Mouse (Mus musculus): ENCODE data around the gene Cadm1. TPM values are rescaled to one million over a fixed set of nuclear protein-coding genes. Genes with fewer than 3 reads are reported as not detected.

Cadm1 gene
- polyA plus RNA-seq, 1 experiment from 2014 or later: 101 TPM

GRCm38 (mm10) chr9:47587577-47588194 is 57.7 kb downstream of the Cadm1 start:
- no peak overlapping the region for H3K4me3 ChIP-seq
- no peaks in the 10 kb centered on the region for H3K9me3 ChIP-seq
- no peak overlapping the region for H3K27ac ChIP-seq
- H3K36me3 ChIP-seq (replicated peaks): no peaks in the 10 kb centered on the region
- WGBS: 56% methylated on average over 7 of the region's 7 CpGs
- H3K27me3 ChIP-seq (ENCODE audit: poor library complexity, severe bottlenecking): no peaks in the 10 kb centered on the region
- H3K4me1 ChIP-seq: peaks cover 44% of the 10 kb centered on the region
- no peak for DNase-seq (ENCODE audit: extremely low spot score, low spot score)

GRCm38 (mm10) chr9:47589832-47590231 is 59.9 kb downstream of the Cadm1 start:
- no peak for DNase-seq (ENCODE audit: extremely low spot score, low spot score)
- H3K36me3 ChIP-seq (replicated peaks): no peaks in the 10 kb centered on the region
- H3K27me3 ChIP-seq (ENCODE audit: poor library complexity, severe bottlenecking): no peaks in the 10 kb centered on the region
- H3K27ac ChIP-seq: no peak overlapping the region
- no peak overlapping the region for H3K4me3 ChIP-seq
- peaks cover 32% of the 10 kb centered on the region for H3K4me1 ChIP-seq
- no peaks in the 10 kb centered on the region for H3K9me3 ChIP-seq
- 90% methylated on average over 5 of the region's 5 CpGs for WGBS

DNA sequence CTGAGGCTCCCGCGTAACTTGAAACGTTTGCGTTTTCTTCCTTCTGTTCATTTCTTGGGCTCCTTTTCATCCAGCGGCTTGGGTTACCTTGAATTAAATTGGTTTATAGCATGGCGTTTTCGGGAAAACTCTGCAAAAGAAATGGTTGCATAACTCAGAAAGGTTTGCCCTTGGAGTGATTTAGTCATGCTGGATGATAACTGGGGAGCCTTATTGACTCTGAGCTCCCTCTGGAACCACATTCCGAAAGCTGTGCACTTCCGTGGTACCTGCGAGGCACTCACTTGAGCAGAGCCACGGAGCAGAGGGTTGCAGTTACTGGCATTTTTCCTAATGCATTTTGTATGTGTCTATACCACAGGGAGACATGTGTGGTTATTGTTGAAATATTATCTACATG is 71.6 kb downstream of the Cadm1 start:
- 81% methylated on average over 11 of the region's 11 CpGs for WGBS
- DNase-seq (ENCODE audit: extremely low spot score, low spot score): no peak
- peaks cover 39% of the 10 kb centered on the region for H3K4me1 ChIP-seq

GRCm38 (mm10) chr9:47603971-47604370 is 74.0 kb downstream of the Cadm1 start:
- 44% methylated on average over 4 of the region's 4 CpGs for WGBS
- no peaks in the 10 kb centered on the region for H3K9me3 ChIP-seq

More for the DNA sequence above, 71.6 kb downstream of the Cadm1 start:
- Histone ChIP-seq H3K4me3 (no peak overlapping the region), H3K36me3 (replicated peaks) (peaks cover 18% of the 10 kb centered on the region), H3K9me3 (no peaks in the 10 kb centered on the region), H3K27ac (no peak overlapping the region), H3K27me3 (ENCODE audit: poor library complexity, severe bottlenecking) (0 out of 2 replicates have a peak, but pooled peaks cover 6% of the 10 kb centered on the region)

GRCm38 (mm10) chr9:47605628-47606027 is 75.7 kb downstream of the Cadm1 start:
- no peak overlapping the region for H3K27ac ChIP-seq
- H3K9me3 ChIP-seq: no peaks in the 10 kb centered on the region
- H3K4me3 ChIP-seq: no peak overlapping the region
- no peaks in the 10 kb centered on the region for H3K36me3 ChIP-seq (replicated peaks)
- 96% methylated on average over 5 of the region's 5 CpGs for WGBS
- H3K4me1 ChIP-seq: peaks cover 42% of the 10 kb centered on the region
- DNase-seq (ENCODE audit: extremely low spot score, low spot score): no peak
- H3K27me3 ChIP-seq (ENCODE audit: poor library complexity, severe bottlenecking): 0 out of 2 replicates have a peak, but pooled peaks cover 6% of the 10 kb centered on the region

More at GRCm38 (mm10) chr9:47603971-47604370, 74.0 kb downstream of the Cadm1 start:
- no peak overlapping the region for H3K4me3 ChIP-seq
- 0 out of 2 replicates have a peak, but pooled peaks cover 6% of the 10 kb centered on the region for H3K27me3 ChIP-seq (ENCODE audit: poor library complexity, severe bottlenecking)
- no peak overlapping the region for H3K27ac ChIP-seq
- peaks cover 8% of the 10 kb centered on the region for H3K36me3 ChIP-seq (replicated peaks)
- H3K4me1 ChIP-seq: peaks cover 42% of the 10 kb centered on the region
- no peak for DNase-seq (ENCODE audit: extremely low spot score, low spot score)

DNA sequence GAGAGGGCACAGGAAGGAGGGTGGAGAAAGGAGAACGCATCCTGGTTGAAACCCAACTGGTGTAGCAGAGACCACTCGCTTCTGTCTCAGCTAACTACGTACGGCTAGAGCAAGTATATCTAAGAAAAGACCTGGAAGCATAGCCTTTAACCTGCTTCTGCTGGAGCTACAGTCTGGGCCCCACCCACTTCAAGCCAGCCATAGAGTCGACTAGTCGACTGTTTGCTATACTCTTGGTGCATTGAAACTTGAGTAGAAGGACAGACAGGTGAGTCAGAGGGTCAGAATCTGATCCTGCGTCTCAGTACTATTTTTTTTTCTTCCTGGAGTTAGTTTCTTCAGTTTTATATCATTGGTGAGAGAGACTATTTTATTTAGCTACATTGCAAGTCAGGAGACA is 78.5 kb downstream of the Cadm1 start:
- Histone ChIP-seq H3K4me1 (peaks cover 48% of the 10 kb centered on the region), H3K27me3 (ENCODE audit: poor library complexity, severe bottlenecking) (no peaks in the 10 kb centered on the region), H3K4me3 (no peak overlapping the region), H3K36me3 (replicated peaks) (no peaks in the 10 kb centered on the region), H3K27ac (no peak overlapping the region), H3K9me3 (no peaks in the 10 kb centered on the region)
- no peak for DNase-seq (ENCODE audit: extremely low spot score, low spot score)
- 75% methylated on average over 7 of the region's 7 CpGs for WGBS

DNA sequence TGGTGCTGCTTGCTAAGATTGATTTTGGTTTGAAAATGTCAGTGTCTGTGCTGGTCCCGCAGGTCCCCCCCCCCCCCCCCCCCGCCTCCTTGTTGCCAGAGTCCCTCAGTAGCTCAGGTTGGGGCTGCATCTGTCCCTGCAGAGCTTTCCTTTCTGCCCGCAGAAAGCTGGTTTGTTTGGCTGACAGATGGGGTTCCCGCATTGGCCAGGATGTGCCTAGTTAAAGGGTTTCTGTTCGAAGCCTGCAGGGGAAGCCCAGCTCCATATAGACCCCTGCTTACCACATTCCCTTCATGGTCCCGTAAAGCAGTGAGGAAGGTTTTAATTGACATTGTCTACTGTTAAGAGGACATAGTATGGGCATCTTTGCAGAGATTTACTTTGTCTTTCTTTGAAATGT is 78.9 kb downstream of the Cadm1 start:
- H3K9me3 ChIP-seq: no peaks in the 10 kb centered on the region
- H3K36me3 ChIP-seq (replicated peaks): no peaks in the 10 kb centered on the region
- H3K4me3 ChIP-seq: no peak overlapping the region
- no peaks in the 10 kb centered on the region for H3K27me3 ChIP-seq (ENCODE audit: poor library complexity, severe bottlenecking)
- H3K4me1 ChIP-seq: peaks cover 43% of the 10 kb centered on the region
- H3K27ac ChIP-seq: no peak overlapping the region
- DNase-seq (ENCODE audit: extremely low spot score, low spot score): no peak
- 57% methylated on average over 6 of the region's 6 CpGs for WGBS

DNA sequence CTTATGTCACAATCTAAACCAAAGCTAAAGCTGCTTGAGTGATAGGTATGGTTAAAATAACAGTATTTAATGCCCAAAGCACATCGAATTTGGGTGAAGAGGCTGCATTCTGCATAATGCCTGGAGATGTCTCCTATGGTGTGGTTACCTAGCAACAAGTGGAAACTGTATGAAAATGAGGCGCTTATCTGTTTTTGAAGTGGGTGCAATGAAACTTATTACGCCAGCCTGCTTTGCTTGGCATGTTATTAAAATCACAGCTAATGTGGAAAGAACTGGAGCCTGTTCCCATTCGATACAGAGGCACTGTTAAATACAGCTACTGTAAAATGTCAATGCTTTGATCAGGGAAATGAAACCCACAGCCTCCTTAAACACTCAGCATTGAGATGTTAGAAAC is 79.5 kb downstream of the Cadm1 start:
- DNase-seq (ENCODE audit: extremely low spot score, low spot score): no peak
- peaks cover 39% of the 10 kb centered on the region for H3K4me1 ChIP-seq
- WGBS: 84% methylated on average over 4 of the region's 4 CpGs
- no peaks in the 10 kb centered on the region for H3K27me3 ChIP-seq (ENCODE audit: poor library complexity, severe bottlenecking)
- H3K36me3 ChIP-seq (replicated peaks): no peaks in the 10 kb centered on the region
- H3K9me3 ChIP-seq: no peaks in the 10 kb centered on the region
- H3K27ac ChIP-seq: no peak overlapping the region
- H3K4me3 ChIP-seq: no peak overlapping the region

DNA sequence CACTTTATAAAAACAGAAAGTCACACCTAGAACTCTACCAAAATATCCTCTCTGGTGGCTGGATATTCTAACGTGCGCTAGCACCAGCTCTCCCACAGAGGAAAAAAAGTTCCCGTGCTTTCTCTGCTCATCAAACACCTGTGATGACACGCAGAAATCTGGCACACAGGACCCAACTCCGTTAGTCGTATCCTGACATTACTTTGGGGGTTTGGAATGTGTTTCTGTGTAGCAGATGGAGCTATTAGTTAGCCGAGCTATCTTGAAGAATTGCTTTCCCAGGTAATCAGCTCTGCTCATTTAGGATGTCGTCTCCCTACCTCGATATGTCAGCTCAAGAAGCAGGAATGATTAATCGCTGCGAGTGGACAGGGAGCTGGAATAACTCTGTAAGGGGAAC is 80.3 kb downstream of the Cadm1 start:
- DNase-seq (ENCODE audit: extremely low spot score, low spot score): no peak
- Histone ChIP-seq H3K27ac (no peak overlapping the region), H3K36me3 (replicated peaks) (no peaks in the 10 kb centered on the region; the same call in 1 of the 2 replicates), H3K27me3 (ENCODE audit: poor library complexity, severe bottlenecking) (no peaks in the 10 kb centered on the region), H3K4me1 (peaks cover 39% of the 10 kb centered on the region), H3K9me3 (no peaks in the 10 kb centered on the region), H3K4me3 (no peak overlapping the region)
- WGBS: 89% methylated on average over 11 of the region's 11 CpGs

DNA sequence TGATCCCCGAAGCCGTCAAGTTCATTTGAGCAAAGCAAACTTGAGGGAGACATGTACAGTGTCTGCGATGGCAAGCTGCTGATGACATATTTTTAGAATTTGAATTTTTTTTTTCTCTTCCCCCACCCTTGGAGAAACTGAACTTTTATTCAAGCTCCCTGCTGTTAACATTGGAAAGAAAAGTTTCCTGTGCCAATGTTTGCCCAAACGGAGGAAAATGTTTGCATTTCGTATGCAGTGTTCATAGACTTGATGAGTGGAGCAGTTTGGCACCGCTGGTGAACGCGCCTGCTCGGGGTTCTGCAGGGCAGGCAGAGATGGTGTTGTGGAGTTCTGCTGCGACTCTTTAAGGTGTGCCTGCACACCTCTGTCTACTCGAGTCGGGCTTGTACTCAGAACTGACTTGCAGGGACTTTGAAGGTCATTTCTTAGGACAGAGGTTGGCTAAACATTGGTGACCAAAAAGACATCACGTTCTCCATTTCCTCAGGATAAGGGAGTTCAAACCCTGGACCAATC is 83.0 kb downstream of the Cadm1 start:
- 90% methylated on average over 13 of the region's 13 CpGs for WGBS

DNA sequence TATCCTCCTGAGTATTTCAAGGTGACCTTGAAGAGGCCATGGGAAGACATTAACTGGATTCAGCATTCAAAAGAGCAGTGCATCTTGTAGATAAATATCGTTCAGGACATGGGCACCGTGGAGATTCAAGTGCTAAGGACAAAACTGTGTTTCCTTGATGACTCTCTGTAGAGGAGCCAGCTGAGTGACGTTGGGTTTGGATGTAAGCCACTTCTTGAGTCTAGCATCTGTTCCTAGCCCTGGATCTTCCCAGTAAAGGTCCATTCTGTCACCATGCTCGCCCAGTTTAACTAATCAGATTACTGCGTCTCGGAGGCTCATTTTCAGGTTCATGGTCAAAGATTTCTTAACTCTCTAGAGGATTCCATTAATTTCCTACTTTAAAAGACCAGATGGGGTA is 85.1 kb downstream of the Cadm1 start:
- Histone ChIP-seq H3K27ac (no peak overlapping the region), H3K36me3 (replicated peaks) (no peaks in the 10 kb centered on the region; the same call in 1 of the 2 replicates), H3K27me3 (ENCODE audit: poor library complexity, severe bottlenecking) (no peaks in the 10 kb centered on the region), H3K4me1 (peaks cover 44% of the 10 kb centered on the region), H3K4me3 (no peak overlapping the region), H3K9me3 (no peaks in the 10 kb centered on the region)
- DNase-seq (ENCODE audit: extremely low spot score, low spot score): no peak
- 88% methylated on average over 6 of the region's 6 CpGs for WGBS

More for the DNA sequence above, 83.0 kb downstream of the Cadm1 start:
- no peaks in the 10 kb centered on the region for H3K9me3 ChIP-seq
- no peak overlapping the region for H3K27ac ChIP-seq
- no peak overlapping the region for H3K4me3 ChIP-seq
- peaks cover 48% of the 10 kb centered on the region for H3K4me1 ChIP-seq
- H3K27me3 ChIP-seq (ENCODE audit: poor library complexity, severe bottlenecking): no peaks in the 10 kb centered on the region
- H3K36me3 ChIP-seq (replicated peaks): no peaks in the 10 kb centered on the region; the same call in 1 of the 2 replicates
- DNase-seq (ENCODE audit: extremely low spot score, low spot score): no peak

GRCm38 (mm10) chr9:47616391-47616790 is 86.4 kb downstream of the Cadm1 start:
- Histone ChIP-seq H3K27ac (no peak overlapping the region), H3K9me3 (no peaks in the 10 kb centered on the region), H3K27me3 (ENCODE audit: poor library complexity, severe bottlenecking) (no peaks in the 10 kb centered on the region), H3K4me3 (no peak overlapping the region), H3K36me3 (replicated peaks) (no peaks in the 10 kb centered on the region; the same call in 1 of the 2 replicates), H3K4me1 (peaks cover 44% of the 10 kb centered on the region)
- WGBS: 76% methylated on average over 4 of the region's 4 CpGs
- no peak for DNase-seq (ENCODE audit: extremely low spot score, low spot score)

DNA sequence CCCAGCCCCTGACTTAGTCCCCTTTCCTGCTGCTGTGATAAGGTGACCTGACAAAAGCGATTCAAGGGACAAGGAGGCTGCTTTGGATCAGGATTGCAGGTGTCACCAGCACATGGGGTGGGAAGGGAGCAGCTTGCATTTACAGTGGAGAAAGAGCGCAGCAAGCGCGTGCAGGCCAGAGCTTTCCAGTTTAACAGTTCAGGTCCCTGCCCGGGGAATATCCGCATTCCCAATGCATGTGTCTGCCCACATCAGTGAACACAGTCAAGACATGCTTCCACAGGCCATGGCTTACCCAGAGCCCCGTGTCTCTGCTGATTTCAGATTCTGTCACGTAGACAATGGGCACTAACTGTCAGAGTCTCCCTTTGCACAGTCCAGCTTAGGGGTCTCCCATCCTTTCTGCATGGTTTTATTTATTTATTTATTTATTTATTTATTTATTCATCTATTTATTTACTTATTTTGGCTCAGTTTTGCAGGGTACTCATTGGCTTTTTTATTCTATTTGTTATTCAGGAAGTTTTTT is 89.6 kb downstream of the Cadm1 start:
- WGBS: 85% methylated on average over 8 of the region's 8 CpGs
- H3K27me3 ChIP-seq (ENCODE audit: poor library complexity, severe bottlenecking): no peaks in the 10 kb centered on the region
- 0 out of 2 replicates have a peak overlapping the region, but pooled peaks have one; percentile 15 for H3K27ac ChIP-seq
- no peaks in the 10 kb centered on the region for H3K9me3 ChIP-seq
- no peaks in the 10 kb centered on the region; the same call in 1 of the 2 replicates for H3K36me3 ChIP-seq (replicated peaks)
- H3K4me1 ChIP-seq: peaks cover 53% of the 10 kb centered on the region
- H3K4me3 ChIP-seq: no peak overlapping the region
- DNase-seq (ENCODE audit: extremely low spot score, low spot score): no peak
